Mouse (Mus musculus) myocyte (in vitro differentiated cells): Measurements from ENCODE around the gene Chmp2a.

Experiments used
- MAX ChIP-seq: IDR thresholded peaks from one replicate; pipeline ENCODE4 v1.6.1; 2011; ENCODE audit warnings: low read depth, mild to moderate bottlenecking, control low read depth
- MYOD1 ChIP-seq, 3 experiments: IDR thresholded peaks; one replicate each; pipeline ENCODE4 v1.6.1; 2011; ENCODE audit warnings: control low read depth in 2 of 3, low read depth in 2 of 3, mild to moderate bottlenecking in 2 of 3, moderate library complexity in 1 of 3; ENCODE audit not compliant: insufficient read length in 2 of 3, control insufficient read depth in 1 of 3
- MYOG ChIP-seq, 3 experiments: IDR thresholded peaks; one replicate each; pipeline ENCODE4 v1.6.1; 2011; ENCODE audit warnings: control low read depth in 2 of 3, low read depth in 2 of 3, mild to moderate bottlenecking in 2 of 3; ENCODE audit not compliant: insufficient read length in 2 of 3, control insufficient read depth in 1 of 3, insufficient read depth in 1 of 3
- POLR2A ChIP-seq: IDR thresholded peaks from one replicate; pipeline ENCODE4 v1.6.1; 2011; ENCODE audit warnings: low read depth, mild to moderate bottlenecking, control low read depth, moderate library complexity; ENCODE audit not compliant: insufficient read length
- REST ChIP-seq: IDR thresholded peaks from one replicate; pipeline ENCODE4 v1.6.1; 2011; ENCODE audit warnings: mild to moderate bottlenecking, control low read depth, moderate library complexity; ENCODE audit not compliant: insufficient read depth, insufficient read length

GRCm38 (mm10) chr7:13006011-13006410 lies 28.6 kb downstream of the Chmp2a start:
- TF ChIP-seq POLR2A (no peak), MYOG (IDR thresholded peaks at IDR 0.05; ENCODE audit: control insufficient read depth in 1 of 3, insufficient read depth in 1 of 3, insufficient read length in 2 of 3, low read depth in 2 of 3) (no peak), MAX (no peak), REST (no peak), MYOD1 (IDR thresholded peaks at IDR 0.05; ENCODE audit: control insufficient read depth in 1 of 3, insufficient read length in 2 of 3, low read depth in 2 of 3) (no peak)
